Mouse (Mus musculus): ENCODE measurements at regions not wholly inside any gene's neighbourhood (a gene's known extent, or its start where the extent isn't known, plus 50 kb on each side); places are given as distances from the start of the nearest gene placed in this dataset.
A peak's percentile ranks its signal among the peaks of the same experiment; 100 is the strongest.

- DNase-seq (ENCODE audit: low spot score in 2 of 2) = no peak
These were observed 398.1 kb downstream of the Cd83 start for GRCm38 (mm10) chr13:44182544-44183191.

GRCm38 (mm10) chr13:44195365-44195764 is 410.8 kb downstream of the Cd83 start:
- no peak for DNase-seq (ENCODE audit: low spot score in 2 of 2)

GRCm38 (mm10) chr13:44206042-44206441 is 421.5 kb downstream of the Cd83 start:
- no peak for DNase-seq (ENCODE audit: low spot score in 2 of 2)

GRCm38 (mm10) chr13:44206448-44206847 is 421.9 kb downstream of the Cd83 start:
- DNase-seq (ENCODE audit: low spot score in 2 of 2) = no peak

- DNase-seq (ENCODE audit: low spot score in 2 of 2) = no peak
These were observed 422.9 kb downstream of the Cd83 start for GRCm38 (mm10) chr13:44207400-44208005.

GRCm38 (mm10) chr13:44209036-44209435 is 424.5 kb downstream of the Cd83 start:
- no peak for DNase-seq (ENCODE audit: low spot score in 2 of 2)

- no peak for DNase-seq (ENCODE audit: low spot score in 2 of 2)
These were observed 425.5 kb downstream of the Cd83 start for GRCm38 (mm10) chr13:44210123-44210522.

- no peak for DNase-seq (ENCODE audit: low spot score in 2 of 2)
These were observed 427.8 kb downstream of the Cd83 start for GRCm38 (mm10) chr13:44212356-44212755.

GRCm38 (mm10) chr13:44212936-44213335 is 428.4 kb downstream of the Cd83 start:
- no peak for DNase-seq (ENCODE audit: low spot score in 2 of 2)

GRCm38 (mm10) chr13:44218266-44218665 is 433.7 kb downstream of the Cd83 start:
- no peak for DNase-seq (ENCODE audit: low spot score in 2 of 2)

- no peak for DNase-seq (ENCODE audit: low spot score in 2 of 2)
These were observed 437.1 kb downstream of the Cd83 start for GRCm38 (mm10) chr13:44221721-44222120.

GRCm38 (mm10) chr13:44222335-44222734 is 437.8 kb downstream of the Cd83 start:
- no peak for DNase-seq (ENCODE audit: low spot score in 2 of 2)

- no peak for DNase-seq (ENCODE audit: low spot score in 2 of 2)
These were observed 443.3 kb downstream of the Cd83 start for GRCm38 (mm10) chr13:44227706-44228459.

GRCm38 (mm10) chr13:44228540-44229135 is 444.1 kb downstream of the Cd83 start:
- no peak for DNase-seq (ENCODE audit: low spot score in 2 of 2)

- no peak for DNase-seq (ENCODE audit: low spot score in 2 of 2)
These were observed 444.6 kb downstream of the Cd83 start for GRCm38 (mm10) chr13:44229136-44229611.

GRCm38 (mm10) chr13:44231403-44231802 is 446.8 kb downstream of the Cd83 start:
- DNase-seq (ENCODE audit: low spot score in 2 of 2) = no peak

GRCm38 (mm10) chr13:44231868-44232715 is 447.5 kb downstream of the Cd83 start:
- DNase-seq (ENCODE audit: low spot score in 2 of 2) = peak; percentile 87 to 90

- no peak for DNase-seq (ENCODE audit: low spot score in 2 of 2)
These were observed 448.1 kb downstream of the Cd83 start for GRCm38 (mm10) chr13:44232716-44233051.

- DNase-seq (ENCODE audit: low spot score in 2 of 2) = no peak
These were observed 449.7 kb downstream of the Cd83 start for GRCm38 (mm10) chr13:44234241-44234640.

GRCm38 (mm10) chr13:44235236-44235635 is 450.7 kb downstream of the Cd83 start:
- DNase-seq (ENCODE audit: low spot score in 2 of 2) = no peak

GRCm38 (mm10) chr13:44235941-44236340 is 451.4 kb downstream of the Cd83 start:
- DNase-seq (ENCODE audit: low spot score in 2 of 2) = no peak

- DNase-seq (ENCODE audit: low spot score in 2 of 2) = peak; percentile 72 to 75
These were observed 453.7 kb downstream of the Cd83 start for GRCm38 (mm10) chr13:44238308-44238707.
